Mouse (Mus musculus): ENCODE results near the gene Pik3c2b. TPM values are rescaled to one million over a fixed set of nuclear protein-coding genes. Genes with fewer than 3 reads are reported as not detected.
A peak's percentile ranks its signal among the peaks of the same experiment; 100 is the strongest.

The Pik3c2b gene
- polyA plus RNA-seq, 1 experiment from 2014 or later: 3.2 TPM

DNA sequence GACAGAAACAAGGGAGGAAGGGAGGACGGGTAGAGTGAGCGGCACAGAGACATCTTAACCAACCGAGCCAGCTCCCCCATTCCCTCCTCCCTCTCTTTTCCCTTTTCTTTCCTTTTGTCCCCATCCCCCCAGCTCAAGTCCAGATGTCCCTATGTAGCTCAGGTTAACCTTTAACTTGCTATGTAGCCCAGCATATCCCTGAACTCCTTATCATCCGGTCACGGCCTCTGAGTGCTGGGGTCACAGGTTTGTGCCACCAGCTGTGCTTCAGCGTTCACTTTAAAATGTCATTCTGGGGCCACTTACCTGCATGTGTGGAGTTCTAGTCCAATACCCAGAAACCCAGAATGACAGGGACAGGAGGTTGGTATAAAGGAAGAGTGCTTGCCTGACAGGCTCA is 78.7 kb downstream of the Pik3c2b start:
- no peak for ATAC-seq (replicated peaks; ENCODE audit: low FRiP score, low read depth)
- Histone ChIP-seq H3K36me3 (ENCODE audit: insufficient read depth, low read length) (no peaks in the 10 kb centered on the region), H3K9me3 (replicated peaks; ENCODE audit: low read length) (no peaks in the 10 kb centered on the region), H3K4me3 (replicated peaks; ENCODE audit: low read depth, low read length) (no peak overlapping the region), H3K27me3 (ENCODE audit: insufficient read depth, low read length) (no peaks in the 10 kb centered on the region), H3K9ac (ENCODE audit: low read depth, low read length) (no peak overlapping the region), H3K4me2 (ENCODE audit: low read length) (no peak overlapping the region), H3K4me1 (replicated peaks; ENCODE audit: insufficient read depth, low read length) (no peaks in the 10 kb centered on the region), H3K27ac (peak overlapping the region; percentile 27; the same call in 1 of the 2 replicates)
- TF ChIP-seq CTCF (IDR thresholded peaks at IDR 0.05; ENCODE audit: low read depth): no peak
- no peak for DNase-seq (ENCODE audit: low spot score)
- WGBS: 57% methylated on average over 6 of the region's 6 CpGs

DNA sequence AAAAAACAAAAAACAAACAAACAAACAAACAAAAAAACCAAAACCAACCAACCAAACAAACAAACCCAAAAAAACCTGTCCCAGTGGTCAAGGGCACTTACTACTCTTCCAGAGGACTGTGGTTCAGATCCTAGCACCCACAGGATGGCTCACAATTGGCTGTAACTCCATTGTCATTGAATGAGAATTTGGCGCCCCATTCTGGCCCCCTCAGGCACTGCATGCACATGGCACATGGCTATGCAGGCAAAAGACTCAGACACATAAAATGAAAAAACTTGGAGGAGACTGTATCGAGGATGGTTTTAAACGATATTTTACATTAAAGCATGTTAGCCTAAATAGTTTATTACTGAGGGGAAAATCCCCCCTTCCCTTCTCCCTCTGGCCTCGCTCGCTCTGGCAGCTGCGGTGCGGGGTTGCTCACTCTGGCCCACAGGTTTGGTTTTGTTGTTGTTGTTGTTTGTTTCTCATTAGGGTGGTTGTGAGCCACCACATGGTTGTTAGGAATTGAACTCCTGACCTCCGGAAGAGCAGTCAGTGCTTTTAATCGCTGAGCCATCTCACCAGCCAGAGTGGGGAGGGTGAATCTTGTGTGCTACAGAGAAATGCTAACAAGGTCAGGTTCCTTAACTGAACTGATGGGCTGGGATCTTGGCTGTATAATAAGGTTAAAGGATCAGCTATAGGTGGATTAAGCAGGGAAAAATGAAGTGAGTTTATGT is 80.3 kb downstream of the Pik3c2b start:
- H3K36me3 ChIP-seq (ENCODE audit: insufficient read depth, low read length): no peaks in the 10 kb centered on the region
- 91% methylated on average over 9 of the region's 9 CpGs for WGBS

DNA sequence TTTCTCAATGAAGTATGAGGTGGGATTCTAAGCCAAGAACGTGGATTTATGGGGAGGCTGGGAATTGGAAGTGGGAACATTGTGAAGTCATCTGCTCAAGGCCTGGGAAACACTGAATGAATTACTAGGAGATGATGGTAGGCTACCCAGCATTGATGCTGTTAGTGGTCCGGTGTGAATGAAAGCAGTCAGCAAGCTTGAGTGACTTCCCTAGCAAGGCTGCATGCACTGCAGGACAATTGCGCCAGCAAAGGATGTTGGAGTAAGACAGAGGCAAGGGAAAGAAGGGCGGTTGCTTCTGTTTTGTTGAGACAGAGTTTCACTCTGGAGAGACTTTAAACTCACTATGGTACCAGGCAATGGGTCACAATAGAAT is 80.9 kb downstream of the Pik3c2b start:
- no peak overlapping the region for H3K9ac ChIP-seq (ENCODE audit: low read depth, low read length)
- no peak overlapping the region for H3K4me3 ChIP-seq (replicated peaks; ENCODE audit: low read depth, low read length)
- no peak for TF ChIP-seq CTCF (IDR thresholded peaks at IDR 0.05; ENCODE audit: low read depth)
- WGBS: 76% methylated on average over 4 of the region's 4 CpGs
- no peaks in the 10 kb centered on the region for H3K4me1 ChIP-seq (replicated peaks; ENCODE audit: insufficient read depth, low read length)
- no peak overlapping the region for H3K4me2 ChIP-seq (ENCODE audit: low read length)
- ATAC-seq (replicated peaks; ENCODE audit: low FRiP score, low read depth) (no peak), DNase-seq (ENCODE audit: low spot score) (no peak)
- no peaks in the 10 kb centered on the region for H3K36me3 ChIP-seq (ENCODE audit: insufficient read depth, low read length)
- no peaks in the 10 kb centered on the region for H3K27me3 ChIP-seq (ENCODE audit: insufficient read depth, low read length)
- H3K27ac ChIP-seq: no peak overlapping the region
- H3K9me3 ChIP-seq (replicated peaks; ENCODE audit: low read length): no peaks in the 10 kb centered on the region

More for the DNA sequence above, 80.3 kb downstream of the Pik3c2b start:
- DNase-seq (ENCODE audit: low spot score): no peak
- ATAC-seq (replicated peaks; ENCODE audit: low FRiP score, low read depth): no peak
- H3K9ac ChIP-seq (ENCODE audit: low read depth, low read length): no peak overlapping the region
- no peaks in the 10 kb centered on the region for H3K9me3 ChIP-seq (replicated peaks; ENCODE audit: low read length)
- no peaks in the 10 kb centered on the region for H3K27me3 ChIP-seq (ENCODE audit: insufficient read depth, low read length)
- H3K4me1 ChIP-seq (replicated peaks; ENCODE audit: insufficient read depth, low read length): no peaks in the 10 kb centered on the region
- H3K4me3 ChIP-seq (replicated peaks; ENCODE audit: low read depth, low read length): no peak overlapping the region
- H3K4me2 ChIP-seq (ENCODE audit: low read length): no peak overlapping the region
- H3K27ac ChIP-seq: no peak overlapping the region
- TF ChIP-seq CTCF (IDR thresholded peaks at IDR 0.05; ENCODE audit: low read depth): peak; percentile 33

DNA sequence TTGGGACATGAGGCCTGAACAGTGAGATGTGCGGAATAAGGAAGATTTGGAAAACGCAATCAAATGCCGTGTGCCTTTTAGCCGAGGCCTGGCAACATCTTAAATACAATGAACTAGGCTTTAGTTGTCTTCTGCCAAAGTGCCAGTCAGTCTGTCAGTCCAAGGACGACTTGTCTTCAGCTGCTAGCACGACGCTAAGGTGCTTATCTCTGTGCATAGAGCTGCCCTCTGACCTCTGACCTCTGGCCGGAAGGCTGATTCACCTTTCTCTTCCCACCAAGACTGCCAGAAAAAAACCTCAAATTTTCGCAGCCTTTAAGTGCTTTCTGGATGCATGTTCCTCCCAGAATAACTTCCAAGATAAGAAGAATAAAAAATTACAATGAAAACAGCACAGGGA is 81.9 kb downstream of the Pik3c2b start:
- 68% methylated on average over 9 of the region's 9 CpGs for WGBS
- ATAC-seq (replicated peaks; ENCODE audit: low FRiP score, low read depth): no peak
- Histone ChIP-seq H3K4me3 (replicated peaks; ENCODE audit: low read depth, low read length) (no peak overlapping the region), H3K9ac (ENCODE audit: low read depth, low read length) (no peak overlapping the region), H3K27ac (no peak overlapping the region), H3K9me3 (replicated peaks; ENCODE audit: low read length) (no peaks in the 10 kb centered on the region), H3K4me1 (replicated peaks; ENCODE audit: insufficient read depth, low read length) (no peaks in the 10 kb centered on the region), H3K4me2 (ENCODE audit: low read length) (no peak overlapping the region), H3K36me3 (ENCODE audit: insufficient read depth, low read length) (no peaks in the 10 kb centered on the region), H3K27me3 (ENCODE audit: insufficient read depth, low read length) (no peaks in the 10 kb centered on the region)
- no peak for DNase-seq (ENCODE audit: low spot score)
- no peak for TF ChIP-seq CTCF (IDR thresholded peaks at IDR 0.05; ENCODE audit: low read depth)

DNA sequence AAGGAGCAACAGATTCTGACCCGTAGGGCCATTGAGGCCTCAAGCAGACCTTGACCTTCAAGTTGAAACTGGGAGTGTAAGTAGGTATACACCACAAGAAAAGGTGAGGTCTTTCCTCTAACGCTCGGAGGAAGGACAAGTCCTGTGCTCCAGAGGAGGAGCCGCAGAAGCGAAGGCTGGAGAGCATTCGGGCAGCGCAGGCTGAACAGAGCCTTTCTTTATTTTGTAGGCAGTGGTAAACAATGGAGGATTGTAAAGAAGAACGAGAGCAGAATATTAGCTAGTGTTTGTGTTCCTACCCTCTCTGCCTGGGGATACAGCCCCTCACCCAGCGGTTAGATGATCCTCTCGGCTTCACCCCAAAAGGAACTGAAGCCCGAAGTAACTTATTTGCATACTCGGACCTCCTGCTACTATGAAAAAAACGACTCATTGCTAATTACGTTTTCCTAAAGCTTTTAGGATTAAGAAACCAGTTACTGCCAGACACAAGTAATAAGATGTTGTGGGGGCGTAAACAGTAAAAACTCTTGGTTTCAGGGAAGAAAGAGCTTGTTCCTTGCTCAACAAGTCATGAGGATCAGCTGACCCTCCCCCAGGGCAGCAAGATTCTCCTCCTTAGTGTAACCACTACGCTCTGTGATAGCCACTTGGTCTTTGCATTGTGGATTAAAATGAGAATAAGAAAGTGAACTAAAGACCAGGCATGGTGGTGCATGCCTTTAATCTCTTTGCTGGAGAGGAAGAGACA is 84.2 kb downstream of the Pik3c2b start:
- DNase-seq (ENCODE audit: low spot score) (no peak), ATAC-seq (replicated peaks; ENCODE audit: low FRiP score, low read depth) (no peak)
- Histone ChIP-seq H3K4me2 (ENCODE audit: low read length) (no peak overlapping the region), H3K9ac (ENCODE audit: low read depth, low read length) (no peak overlapping the region; the same call in 1 of the 2 replicates), H3K27me3 (ENCODE audit: insufficient read depth, low read length) (no peaks in the 10 kb centered on the region), H3K27ac (peak overlapping the region; percentile 96), H3K9me3 (replicated peaks; ENCODE audit: low read length) (no peaks in the 10 kb centered on the region), H3K4me3 (replicated peaks; ENCODE audit: low read depth, low read length) (no peak overlapping the region), H3K4me1 (replicated peaks; ENCODE audit: insufficient read depth, low read length) (no peaks in the 10 kb centered on the region), H3K36me3 (ENCODE audit: insufficient read depth, low read length) (no peaks in the 10 kb centered on the region)
- 43% methylated on average over 16 of the region's 16 CpGs for WGBS
- no peak for TF ChIP-seq CTCF (IDR thresholded peaks at IDR 0.05; ENCODE audit: low read depth)

DNA sequence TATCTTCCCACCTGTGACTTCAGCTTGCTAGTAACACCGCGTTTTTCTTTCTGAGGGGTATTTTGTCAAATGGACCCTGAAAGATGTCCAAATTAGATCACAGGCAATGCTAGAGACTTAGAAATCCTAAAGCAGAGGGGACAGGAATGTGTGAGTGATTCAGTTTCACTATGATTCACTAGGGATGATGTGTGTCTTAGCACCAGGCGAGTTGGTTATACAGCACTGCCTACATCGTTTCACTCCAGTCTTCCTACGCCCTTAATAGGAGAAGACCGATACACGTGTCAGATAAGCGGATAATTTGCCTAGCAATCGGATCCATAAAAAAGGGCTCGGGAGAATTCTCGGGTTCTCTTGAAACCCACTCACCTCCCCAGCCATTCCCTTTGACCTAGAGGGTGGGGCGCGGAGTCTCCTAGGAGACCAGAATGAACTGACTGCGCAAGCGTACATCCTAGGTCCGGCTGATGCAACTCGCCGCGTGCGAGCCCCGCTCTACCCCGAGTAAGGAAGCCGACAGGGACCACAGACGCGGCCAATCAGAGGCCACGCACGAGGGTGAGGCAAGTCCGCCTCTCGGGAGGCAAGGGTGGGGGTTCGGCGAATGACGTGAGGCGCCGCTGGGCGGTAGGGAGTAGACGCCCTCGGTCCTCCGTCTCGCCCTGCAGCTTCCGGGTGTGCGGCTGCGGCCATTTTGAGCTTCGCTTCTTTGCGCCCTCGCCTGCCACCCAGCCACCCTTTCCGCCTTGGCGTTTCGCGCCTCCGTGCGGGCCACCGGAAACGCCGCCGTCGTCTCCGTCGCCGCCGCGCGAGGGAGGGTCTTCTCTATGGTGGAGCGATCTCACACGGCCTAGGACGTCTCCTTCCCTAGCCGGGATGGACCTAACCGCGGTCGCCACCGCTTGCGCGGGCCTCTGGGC is 85.4 kb downstream of the Pik3c2b start, which contains the start of gene Ppp1r15b:
TSS of gene Ppp1r15b (plus strand) at position 506 of the 923 bp plus-strand sequence.
- TF ChIP-seq CTCF (IDR thresholded peaks at IDR 0.05; ENCODE audit: low read depth): no peak; the same call in 1 of the 2 replicates
- Histone ChIP-seq H3K9me3 (replicated peaks; ENCODE audit: low read length) (no peaks in the 10 kb centered on the region), H3K27me3 (ENCODE audit: insufficient read depth, low read length) (no peaks in the 10 kb centered on the region), H3K36me3 (ENCODE audit: insufficient read depth, low read length) (no peaks in the 10 kb centered on the region), H3K27ac (peak within 1 kb of the TSS; percentile 96), H3K4me1 (replicated peaks; ENCODE audit: insufficient read depth, low read length) (peaks cover 5% of the 10 kb centered on the region), H3K4me3 (replicated peaks; ENCODE audit: low read depth, low read length) (peak within 1 kb of the TSS; percentile 96), H3K4me2 (ENCODE audit: low read length) (peak within 1 kb of the TSS; percentile 95), H3K9ac (ENCODE audit: low read depth, low read length) (peak within 1 kb of the TSS; percentile 83)
- DNase-seq (ENCODE audit: low spot score) (peak; percentile 99), ATAC-seq (replicated peaks; ENCODE audit: low FRiP score, low read depth) (peak; percentile 99)
- WGBS: under 1% methylated on average over 61 of the region's 72 CpGs
